Mouse (Mus musculus) embryo, embryonic 10 days (tissue): ENCODE measurements around the gene Tsc22d2.
A peak's percentile ranks its signal among the peaks of the same experiment; 100 is the strongest.
"Not testable (repeated sequence)": the region's sequence is repeated elsewhere in the genome, so short reads cannot be mapped to it uniquely, and the experiment has no call there.

Source experiments
- DNase-seq: peaks from one replicate; pipeline ENCODE4 v3.0.0-alpha.2; 2015; ENCODE audit warnings: low spot score

The Tsc22d2 gene

DNA sequence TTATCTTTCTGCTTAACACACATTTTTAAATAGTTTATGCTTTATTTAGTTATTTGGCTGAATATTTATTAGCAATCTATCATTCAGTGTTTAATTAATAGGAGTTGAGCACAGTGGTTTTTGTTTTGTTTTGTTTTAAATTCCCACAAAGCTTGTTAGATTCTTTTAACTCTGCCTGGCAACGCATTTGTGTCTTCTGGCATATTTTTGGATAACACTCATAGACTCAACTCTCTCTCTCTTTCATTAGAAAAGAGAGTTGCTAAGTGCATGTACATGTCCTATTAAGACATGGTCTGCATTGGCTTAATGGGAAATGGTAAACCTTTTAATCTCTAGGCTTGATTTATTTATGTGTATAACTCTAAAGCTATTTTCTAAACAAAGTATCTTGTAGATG lies 14.3 kb downstream of the Tsc22d2 start:
- DNase-seq = no peak

DNA sequence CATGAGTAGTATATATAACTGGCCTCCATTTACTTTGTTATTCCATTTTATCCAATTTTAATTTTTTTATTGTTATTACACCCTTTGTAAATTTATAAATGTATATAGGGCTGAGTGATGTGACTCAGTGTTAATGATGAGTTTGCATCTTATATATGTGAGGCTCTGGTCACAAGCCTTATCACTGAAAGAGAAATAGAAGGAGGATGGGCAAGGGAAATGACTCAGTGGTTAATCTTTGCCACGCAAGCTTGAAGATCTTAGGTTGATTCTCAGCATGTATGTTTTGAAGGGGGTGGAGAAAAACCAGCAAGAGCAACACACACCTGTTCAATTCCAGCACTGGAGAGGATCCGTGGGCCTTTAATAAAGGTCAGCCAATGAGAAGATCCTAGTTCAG lies 19.9 kb downstream of the Tsc22d2 start:
- DNase-seq = no peak

DNA sequence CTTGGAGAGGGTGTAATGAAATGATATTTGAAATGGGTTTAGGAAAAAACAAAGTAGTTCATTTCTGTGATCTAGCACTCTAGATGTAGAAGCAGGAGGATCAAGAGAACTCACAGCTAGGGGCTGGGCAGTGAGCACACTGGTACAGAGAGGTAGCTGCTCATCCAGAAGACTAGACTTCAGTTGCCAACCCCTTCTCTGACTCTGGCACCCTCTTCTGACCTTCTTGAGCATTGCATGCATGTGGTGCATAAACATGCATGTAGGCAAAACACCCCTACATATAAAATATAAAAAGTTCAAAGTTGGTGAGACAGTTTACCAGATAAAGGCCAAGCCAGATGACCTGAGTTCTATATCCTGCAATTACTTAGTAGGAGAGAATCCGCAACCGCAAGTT lies 33.7 kb downstream of the Tsc22d2 start:
- peak; percentile 47 for DNase-seq

DNA sequence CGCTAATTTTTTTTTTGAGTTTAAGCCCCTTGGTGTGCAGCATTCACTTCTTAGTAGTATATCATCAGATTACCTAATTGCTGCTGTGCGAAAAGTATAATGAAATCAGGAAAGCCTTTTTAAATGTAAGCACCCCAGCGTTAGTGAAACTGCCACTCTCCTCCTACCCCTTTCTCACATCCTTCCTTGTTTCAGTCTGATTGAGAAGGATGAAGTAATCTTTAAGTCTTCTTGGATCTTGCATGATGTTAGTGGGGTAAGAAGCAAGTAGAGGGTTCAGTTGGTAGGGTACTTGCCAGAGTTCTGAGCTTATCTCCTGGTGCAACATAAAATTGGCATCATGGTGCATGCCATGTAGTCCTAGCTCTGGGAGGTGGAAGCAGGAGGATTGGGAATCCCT lies 35.0 kb downstream of the Tsc22d2 start:
- no peak for DNase-seq

DNA sequence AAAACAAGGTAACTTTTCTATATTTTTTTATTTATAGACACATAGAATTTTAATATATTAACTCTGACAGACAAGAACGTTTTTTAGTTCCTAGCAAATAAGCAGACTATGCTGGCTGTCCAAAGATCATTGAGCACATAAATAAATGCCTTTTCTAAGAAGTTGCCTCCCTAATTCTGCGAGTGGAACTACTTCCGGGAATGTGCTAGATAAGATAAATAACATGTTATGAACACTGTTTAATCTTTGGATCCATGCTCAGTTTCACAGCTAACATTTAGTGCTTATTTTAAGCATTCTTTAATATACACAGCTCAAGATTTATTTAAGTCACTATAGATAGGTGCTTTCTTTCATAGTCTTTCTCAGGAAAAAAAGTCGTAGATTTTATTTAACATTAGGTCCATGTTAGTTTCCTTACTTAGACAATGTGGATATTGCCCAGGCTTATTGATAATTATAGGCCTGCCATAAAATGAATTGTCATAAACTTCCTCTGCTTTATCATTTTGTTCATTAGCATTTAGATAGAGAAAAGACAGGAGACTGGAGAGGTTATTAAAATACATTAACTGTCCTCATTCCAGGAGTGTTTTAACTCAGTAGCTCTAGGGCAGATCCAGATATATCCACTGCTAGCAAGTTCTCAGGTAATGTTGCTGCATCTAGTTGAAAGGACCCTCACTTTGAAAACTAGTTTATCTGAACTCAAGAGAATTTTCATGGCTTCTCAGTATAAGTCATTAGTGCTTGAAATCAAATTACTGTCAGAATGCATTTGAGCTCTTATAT lies 40.1 kb downstream of the Tsc22d2 start:
- DNase-seq = no peak

DNA sequence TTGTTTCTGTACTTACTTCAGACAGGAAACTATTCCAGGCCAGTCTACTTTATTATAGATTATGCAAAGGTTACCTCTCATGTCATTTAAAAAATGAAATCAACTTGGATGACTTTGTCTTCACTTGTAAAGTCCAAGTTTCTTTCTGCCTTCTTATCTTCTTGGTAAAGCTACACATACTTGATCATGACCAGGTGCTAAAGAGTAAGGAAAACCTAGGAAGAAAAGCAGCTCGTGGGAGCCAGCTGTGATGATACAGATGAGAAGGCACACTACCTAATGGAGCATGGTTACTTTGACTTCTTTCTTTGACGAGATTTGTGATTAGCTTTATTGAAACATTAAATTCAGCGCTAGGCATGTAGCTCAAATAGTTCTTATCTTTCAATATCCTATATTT lies 40.7 kb downstream of the Tsc22d2 start:
- no peak for DNase-seq

DNA sequence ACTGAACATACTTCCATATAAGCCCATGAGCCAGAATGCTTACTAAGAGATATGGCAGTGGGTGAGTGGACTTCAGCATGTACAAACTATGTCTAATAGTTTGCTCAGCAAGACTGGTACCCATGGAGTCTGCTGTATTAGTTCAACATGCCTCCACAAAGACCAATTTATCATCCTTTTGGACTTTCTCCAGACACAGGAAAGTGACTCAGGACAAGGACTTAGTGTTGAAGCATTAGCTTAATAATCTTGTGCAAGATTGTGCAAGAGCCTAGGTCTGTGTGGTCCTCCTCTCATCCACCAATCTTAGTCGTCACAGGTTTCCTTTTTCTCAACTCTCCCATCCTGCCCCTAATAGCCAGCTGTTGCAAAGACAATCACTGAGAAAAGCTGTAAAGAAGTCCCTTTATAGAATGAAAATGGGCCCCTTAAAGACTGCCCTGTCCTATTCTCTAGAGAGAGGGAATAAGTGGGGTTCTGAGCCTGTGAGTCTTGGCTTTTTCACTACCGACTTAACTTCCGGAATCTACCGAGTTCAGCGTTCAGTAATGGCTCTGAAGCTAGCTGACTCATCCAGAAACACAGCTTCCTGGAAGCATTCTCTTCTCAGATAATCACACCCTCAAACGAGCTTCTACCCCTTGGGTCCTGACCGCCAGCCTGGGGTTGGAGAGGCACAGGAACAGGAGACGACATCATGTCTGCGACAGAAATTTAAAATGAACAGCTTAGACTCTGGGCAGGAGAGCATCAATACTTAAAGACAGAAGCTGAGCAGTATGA lies 55.3 kb downstream of the Tsc22d2 start:
- no peak for DNase-seq

DNA sequence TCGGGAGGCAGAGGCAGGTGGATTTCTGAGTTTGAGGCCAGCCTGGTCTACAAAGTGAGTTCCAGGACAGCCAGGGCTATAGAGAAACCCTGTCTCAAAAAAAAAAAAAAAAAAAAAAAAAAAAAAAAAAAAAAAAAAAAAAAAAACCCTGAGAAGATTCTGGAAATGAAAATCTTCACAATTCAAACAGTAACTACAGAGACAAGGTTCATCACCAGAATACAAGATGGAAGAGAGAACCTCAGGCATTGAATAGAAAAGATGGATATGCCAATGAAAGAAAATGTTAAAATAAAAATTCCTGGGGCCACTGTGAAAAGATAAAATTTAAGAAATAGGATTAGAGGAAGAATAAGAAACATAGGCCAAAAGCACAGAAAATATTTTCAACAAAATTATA lies 60.8 kb downstream of the Tsc22d2 start:
- not testable (repeated sequence) for DNase-seq

DNA sequence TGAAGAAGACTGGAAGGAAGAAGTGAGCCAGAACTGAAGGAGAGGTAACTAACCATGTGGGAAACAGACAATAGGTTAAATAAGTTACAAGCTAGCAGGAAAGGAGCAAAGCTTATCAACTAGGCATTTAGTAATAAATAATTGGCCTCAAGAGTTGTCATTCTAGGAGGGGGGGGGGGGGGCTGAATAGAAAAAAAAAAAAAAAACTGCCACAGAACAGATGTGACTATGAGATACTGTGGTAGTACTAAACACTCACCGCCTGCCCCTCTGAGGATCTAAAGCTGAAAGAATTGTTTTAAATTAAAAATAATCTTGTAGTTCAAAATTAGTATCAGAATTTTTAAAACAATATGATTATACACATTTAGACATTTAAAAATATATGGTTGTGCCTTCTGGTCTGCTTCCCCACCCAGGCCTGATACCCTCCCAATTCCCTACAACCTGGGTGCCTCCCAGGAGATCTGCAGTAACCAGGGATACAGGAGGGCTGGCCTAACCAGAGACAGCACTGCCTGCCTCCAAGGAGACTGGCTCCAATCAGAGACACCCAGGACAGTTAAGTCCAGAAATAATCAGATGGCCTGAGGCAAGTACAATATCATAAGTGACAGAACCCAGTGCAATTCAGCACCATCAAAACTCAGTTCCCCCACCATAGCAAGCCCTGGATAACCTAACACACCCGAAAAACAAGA lies 64.4 kb downstream of the Tsc22d2 start:
- DNase-seq = no peak

DNA sequence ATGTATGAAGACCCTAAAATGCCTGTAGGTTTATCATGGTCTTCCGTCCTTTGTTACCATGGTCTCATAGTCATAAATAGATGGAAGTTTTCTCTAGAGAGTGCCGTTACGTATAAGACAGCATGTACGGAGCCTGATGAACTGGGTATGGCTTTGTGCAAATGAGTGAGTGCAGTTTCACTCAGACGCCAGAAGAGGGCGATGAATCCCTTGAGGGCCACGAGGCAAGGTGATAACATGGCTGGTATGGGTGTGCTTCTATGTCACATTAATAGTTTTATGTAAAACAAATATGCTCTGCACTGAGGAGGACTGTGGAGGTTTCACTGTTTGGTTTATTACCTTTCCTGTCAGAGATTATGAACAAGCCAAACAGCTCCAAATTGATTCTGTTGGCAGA lies 71.4 kb downstream of the Tsc22d2 start:
- DNase-seq = peak; percentile 40

DNA sequence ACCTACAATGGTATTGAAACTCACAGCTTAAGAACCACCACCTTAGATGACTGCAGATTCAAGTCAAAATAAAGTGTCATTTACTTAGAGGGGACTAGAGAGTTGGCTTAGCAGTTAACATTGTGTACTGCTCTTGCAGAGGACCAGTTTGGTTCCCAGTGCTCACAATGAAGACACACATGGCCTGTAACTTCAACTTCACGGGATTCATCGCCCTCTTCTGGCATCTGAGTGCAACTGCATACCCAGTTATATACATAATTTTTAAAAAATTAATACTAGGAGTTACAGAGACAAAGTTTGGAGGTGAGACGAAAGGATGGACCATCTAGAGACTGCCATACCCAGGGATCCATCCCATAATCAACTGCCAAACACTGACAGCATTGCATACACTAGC lies 72.6 kb downstream of the Tsc22d2 start:
- DNase-seq = no peak

DNA sequence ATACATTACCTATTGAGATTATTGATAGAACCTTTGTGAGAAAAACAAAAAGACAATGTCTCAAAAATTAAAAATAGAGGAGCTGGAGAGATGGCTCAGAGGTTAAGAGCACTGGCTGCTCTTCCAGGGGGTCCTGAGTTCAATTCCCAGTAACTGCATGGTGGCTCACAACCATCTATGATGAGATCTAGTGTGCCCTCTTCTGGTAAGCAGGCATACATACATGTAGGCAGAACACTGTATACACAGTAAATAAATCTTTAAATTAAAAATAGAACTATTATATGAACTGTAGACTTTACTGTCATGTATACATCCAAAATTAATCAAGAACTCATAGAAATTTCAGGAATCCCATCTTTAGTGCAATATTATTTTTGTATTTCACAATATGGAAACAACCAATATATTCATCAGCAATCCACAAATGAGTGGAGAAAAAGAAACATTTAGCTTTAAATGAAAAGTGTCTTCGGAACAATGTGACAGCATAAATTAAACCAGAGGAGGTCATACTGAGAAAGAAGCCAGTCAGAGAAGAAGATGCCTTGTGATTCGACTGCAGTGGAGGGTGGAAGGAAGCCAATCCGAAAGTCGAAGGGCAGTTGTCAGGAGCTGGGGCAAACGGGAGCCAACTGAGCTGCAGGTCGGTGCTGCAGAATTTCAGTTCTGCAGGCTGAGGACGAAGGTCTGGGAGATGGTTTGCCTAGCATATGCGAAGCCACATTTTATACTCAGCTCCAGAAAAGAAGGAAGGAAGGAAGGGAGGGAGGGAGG lies 73.7 kb downstream of the Tsc22d2 start:
- no peak for DNase-seq

DNA sequence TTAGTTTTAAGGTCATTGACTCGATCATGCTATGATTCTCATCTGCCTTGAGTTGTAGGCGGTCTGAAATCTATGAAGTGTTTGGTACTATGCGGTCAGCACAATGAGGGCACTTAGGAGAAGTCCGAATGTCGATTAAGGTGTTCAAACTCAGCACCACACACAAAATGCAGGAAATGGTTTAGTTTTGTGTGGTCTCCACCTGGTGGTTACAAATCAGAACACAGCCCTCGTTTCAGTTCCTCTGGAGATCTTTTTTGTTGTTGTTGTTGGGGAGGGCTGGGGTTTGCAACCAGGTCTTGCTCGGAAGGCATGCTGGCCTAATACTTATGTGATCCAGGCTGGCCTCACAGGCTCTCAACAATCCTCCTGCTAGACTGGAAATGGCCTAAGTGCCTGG lies 76.3 kb downstream of the Tsc22d2 start:
- peak; percentile 12 for DNase-seq

DNA sequence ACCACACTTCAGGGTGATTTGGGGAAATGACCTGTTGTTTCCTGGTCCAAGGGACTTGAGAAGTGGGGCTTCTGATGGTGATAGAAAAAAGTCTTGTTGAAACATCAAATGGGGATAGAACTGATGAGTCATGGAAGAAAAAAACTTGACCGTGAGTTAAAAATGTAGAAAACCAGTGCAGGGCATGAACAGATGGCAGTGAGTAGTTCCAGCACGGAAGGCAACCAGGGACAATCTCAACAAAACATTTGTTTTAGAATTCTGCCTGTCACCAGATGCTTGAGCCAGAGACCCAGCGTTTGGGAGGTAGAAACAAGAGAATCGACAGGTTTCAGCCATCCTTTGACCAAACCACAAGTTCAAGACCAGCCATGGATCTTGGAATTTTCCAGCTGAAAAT lies 79.1 kb downstream of the Tsc22d2 start:
- no peak for DNase-seq

DNA sequence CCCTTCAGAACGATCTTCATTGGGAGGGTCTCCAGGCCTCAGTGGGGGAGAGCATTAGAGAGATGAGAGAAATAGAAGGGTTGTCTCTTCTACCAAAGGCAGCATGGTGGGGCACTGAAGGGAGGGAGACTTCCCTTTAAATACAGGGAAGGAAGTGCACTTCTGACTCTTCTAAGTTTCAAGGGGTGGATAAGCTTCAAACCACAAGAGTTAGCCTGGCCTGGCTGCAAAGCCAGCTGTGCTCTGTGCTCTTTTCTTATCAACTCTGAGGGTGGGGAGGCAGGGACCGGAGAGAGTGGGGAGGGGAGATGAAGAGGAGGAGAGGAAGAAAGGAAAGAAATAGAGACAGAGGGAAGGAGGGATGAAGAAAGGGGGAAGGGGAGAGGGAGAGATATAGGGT lies 87.4 kb downstream of the Tsc22d2 start:
- DNase-seq = no peak

DNA sequence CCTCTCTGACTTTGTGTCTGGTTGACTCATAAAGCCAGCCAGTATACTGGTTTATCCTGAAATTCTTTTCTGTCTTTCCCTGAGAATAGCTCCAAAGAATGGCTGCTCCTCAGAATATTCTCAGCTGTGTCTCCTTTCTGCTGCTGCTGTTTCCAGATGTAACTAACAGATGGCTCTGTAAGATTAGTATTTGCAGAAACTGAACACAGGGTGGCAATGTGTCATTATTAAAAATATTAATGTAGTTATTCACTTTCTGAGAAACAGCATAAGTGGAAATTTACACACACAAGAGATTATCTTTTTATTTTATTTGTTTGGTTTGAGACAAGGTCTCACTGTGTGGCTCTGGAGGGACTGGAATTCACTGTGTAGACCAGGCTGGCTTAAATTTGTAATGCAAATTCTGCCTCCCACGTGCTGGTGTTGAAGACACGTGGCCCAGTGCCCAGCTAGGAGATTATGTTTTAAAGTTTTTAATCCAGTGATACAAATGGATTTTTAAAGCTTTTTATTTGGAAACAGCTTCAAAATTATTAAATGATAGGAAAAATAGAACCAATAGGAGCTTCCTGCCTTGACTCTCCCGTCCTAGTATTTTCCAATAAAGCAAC lies 89.3 kb downstream of the Tsc22d2 start:
- no peak for DNase-seq

DNA sequence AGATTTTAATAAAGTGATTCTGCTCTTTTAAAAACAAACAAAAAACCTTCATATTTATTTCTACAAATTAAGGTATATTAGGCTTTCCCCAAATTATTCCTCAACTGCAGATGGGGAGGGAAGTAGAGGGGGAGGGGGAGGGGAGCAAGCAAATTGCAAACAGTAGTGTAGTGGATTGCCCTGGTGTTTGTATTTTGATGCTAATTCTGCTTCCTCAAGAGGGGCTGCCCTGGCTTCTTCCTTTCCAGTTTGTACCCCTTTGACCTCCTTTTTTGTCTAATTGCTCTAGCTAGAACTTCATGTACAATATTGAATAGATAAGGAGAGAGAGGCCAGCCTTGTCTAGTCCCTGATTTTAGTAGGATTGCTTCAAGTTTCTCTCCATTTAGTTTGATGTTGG lies 90.2 kb downstream of the Tsc22d2 start:
- no peak for DNase-seq

DNA sequence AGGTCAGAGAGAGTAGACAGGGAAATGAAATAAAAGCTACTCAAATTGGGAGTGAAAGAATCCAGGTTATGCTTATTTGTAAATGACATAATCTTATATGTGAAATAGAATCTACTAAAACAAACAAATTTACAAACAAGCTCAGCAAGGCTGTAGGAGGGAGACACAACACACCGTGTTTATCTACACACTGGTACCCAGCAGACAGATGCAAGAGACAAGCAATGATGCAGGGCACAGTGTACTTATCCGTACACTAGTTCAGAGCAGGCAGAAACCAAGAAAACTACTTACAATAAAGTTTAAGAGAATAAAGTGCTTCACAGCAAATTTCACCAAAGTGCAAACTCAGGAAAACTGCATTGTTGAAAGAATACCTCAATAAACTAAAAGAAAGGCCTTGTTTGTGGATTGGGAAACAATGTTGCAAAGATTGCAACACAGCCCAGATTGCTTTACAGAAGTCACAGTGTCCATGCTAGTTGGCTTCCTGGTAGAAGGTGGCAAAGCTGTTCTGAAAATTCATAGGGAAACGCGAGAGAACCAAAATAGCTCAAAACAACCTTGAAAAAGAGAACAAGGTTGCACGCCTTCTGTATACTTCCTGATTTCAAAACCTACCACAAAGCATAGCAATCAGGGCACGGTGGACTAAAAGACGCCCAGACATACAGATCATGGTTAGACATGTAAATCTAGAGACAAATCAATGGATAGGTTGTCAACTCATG lies 93.7 kb downstream of the Tsc22d2 start:
- no peak for DNase-seq

DNA sequence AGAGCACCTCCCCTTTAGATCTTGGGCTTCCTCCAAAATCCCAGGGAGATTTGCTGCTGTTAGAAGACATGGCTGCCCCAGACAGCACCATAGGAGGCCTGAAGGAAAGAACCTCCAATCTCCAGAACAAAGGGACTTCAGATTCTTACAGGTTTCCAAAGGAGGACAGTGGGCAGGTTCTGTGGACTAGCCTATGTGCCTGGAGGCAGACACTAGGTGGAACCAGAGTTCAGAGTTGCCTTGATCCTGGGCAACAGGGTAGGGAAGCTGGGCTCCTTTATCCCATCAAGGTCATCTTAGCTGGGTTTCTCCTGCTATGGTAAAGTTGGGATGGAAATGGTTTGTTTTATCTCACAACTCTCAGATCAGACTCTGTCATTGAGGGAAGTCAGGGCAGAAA lies 97.1 kb downstream of the Tsc22d2 start:
- DNase-seq = no peak

DNA sequence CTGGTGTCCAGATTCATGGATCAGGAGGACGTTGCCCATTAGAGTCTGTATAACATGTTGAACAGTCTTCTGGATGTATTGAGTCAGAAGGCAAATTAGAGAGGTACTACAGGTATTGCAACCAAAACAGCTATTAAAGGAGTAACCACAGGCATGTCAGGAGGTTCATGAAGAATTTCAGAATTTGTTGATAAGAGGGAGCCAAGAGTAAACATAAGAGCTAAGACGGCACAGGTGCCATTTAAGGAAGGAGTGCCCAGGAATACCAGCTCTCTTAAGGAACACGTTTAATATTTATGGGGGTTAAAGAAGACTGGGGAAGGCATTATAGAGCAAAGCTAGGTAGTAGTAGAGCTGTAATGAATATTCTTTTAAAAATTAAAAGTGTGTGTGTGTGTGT lies 98.2 kb downstream of the Tsc22d2 start:
- no peak for DNase-seq

DNA sequence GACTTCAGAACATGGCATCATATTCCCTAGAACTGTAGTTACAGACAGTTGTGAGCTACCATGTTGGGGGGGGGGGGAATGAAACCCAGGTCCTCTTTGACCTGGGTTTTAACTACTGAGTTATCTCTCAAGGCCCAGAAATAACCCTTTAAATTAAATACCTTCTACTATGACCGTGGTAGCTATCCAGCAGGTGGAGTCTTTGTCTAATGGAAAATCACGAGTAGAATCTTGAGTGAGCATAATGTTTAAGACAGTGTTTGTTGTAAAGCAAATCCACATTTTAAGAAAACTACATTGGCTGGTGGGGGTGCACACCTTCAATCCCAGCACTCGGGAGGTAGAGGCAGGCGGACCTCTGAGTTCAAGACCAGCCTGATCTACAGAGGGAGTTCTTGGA lies 99.0 kb downstream of the Tsc22d2 start:
- DNase-seq = no peak
